ENCODE assay signal across 25 mouse cellular contexts in genomic region chr9:120416729-120417128, GRCm38 (mm10).
DNase-seq lines count a peak whose midpoint lies in the region; ATAC-seq and TF ChIP-seq lines count a peak whose summit lies in the region.
"Had no signal": no experiment of that assay in that cellular context is flagged by ENCODE, and none has a peak within 500 bp of the region (broad histone marks: within the 10 kb centered on the region; RNA-seq: fewer than 3 reads in every experiment).

No protein-coding gene starts in this region.

- DNase-seq in embryonic facial prominence, embryonic 14.5 days (ENCODE audit: low spot score) = peak; percentile 18
- no peak for DNase-seq in embryonic facial prominence, embryonic 10.5 days (ENCODE audit: low spot score)
- DNase-seq in hindbrain, postnatal 0 days (ENCODE audit: low spot score) = no peak
- no peak for DNase-seq in hindbrain, embryonic 10.5 days (ENCODE audit: low spot score)
- DNase-seq in liver, postnatal 0 days = no peak
- DNase-seq in embryo, embryonic 11 days = no peak
- DNase-seq: adrenal gland, adult 8-10 months; cerebellum, adult 8-10 months; cerebellum, postnatal 25 days; heart, postnatal 10 days; kidney, adult 8-10 months; kidney, postnatal 10 days; left cerebral cortex, postnatal 4 days; liver; spleen, adult 18-20 months; thymus, postnatal 14 days had no signal

- no peak overlapping the region for H3K9ac ChIP-seq in embryonic facial prominence, embryonic 14.5 days (ENCODE audit: low read depth, low read length)
- H3K9ac ChIP-seq in hindbrain, postnatal 0 days (replicated peaks; ENCODE audit: low read length) = no peak overlapping the region
- H3K9ac ChIP-seq in liver, postnatal 0 days (replicated peaks) = no peak overlapping the region
- no peak overlapping the region for H3K9ac ChIP-seq in liver, embryonic 12.5 days
- H3K9ac ChIP-seq: embryonic facial prominence, embryonic 12.5 days; forebrain, embryonic 15.5 days; heart, embryonic 13.5 days; liver, embryonic 15.5 days; lung, embryonic 15.5 days had no signal

- H3K9me3 ChIP-seq in embryonic facial prominence, embryonic 14.5 days (ENCODE audit: control insufficient read depth, low read length) = no peaks in the 10 kb centered on the region
- no peaks in the 10 kb centered on the region for H3K9me3 ChIP-seq in embryonic facial prominence, embryonic 10.5 days
- H3K9me3 ChIP-seq in hindbrain, postnatal 0 days (ENCODE audit: low read length) = no peaks in the 10 kb centered on the region
- H3K9me3 ChIP-seq in hindbrain, embryonic 10.5 days = no peaks in the 10 kb centered on the region
- H3K9me3 ChIP-seq in liver, postnatal 0 days (ENCODE audit: low read length) = no peaks in the 10 kb centered on the region
- no peaks in the 10 kb centered on the region for H3K9me3 ChIP-seq in liver, embryonic 12.5 days (replicated peaks)
- H3K9me3 ChIP-seq: embryonic facial prominence, embryonic 12.5 days; forebrain, embryonic 15.5 days; heart, embryonic 13.5 days; liver, embryonic 15.5 days; lung, embryonic 15.5 days had no signal

- TF ChIP-seq CTCF in hindbrain, postnatal 0 days (IDR thresholded peaks at IDR 0.05; ENCODE audit: low read depth) = no peak
- TF ChIP-seq CTCF in liver, postnatal 0 days (IDR thresholded peaks at IDR 0.05; ENCODE audit: low read depth) = no peak

- no peaks in the 10 kb centered on the region for H3K4me1 ChIP-seq in embryonic facial prominence, embryonic 14.5 days (ENCODE audit: control insufficient read depth, insufficient read depth, low read length)
- no peaks in the 10 kb centered on the region for H3K4me1 ChIP-seq in embryonic facial prominence, embryonic 10.5 days
- H3K4me1 ChIP-seq in hindbrain, postnatal 0 days (ENCODE audit: insufficient read depth, low read length) = no peaks in the 10 kb centered on the region
- H3K4me1 ChIP-seq in hindbrain, embryonic 10.5 days (replicated peaks) = no peaks in the 10 kb centered on the region
- no peaks in the 10 kb centered on the region; the same call in 1 of the 2 replicates for H3K4me1 ChIP-seq in liver, postnatal 0 days (ENCODE audit: insufficient read depth)
- H3K4me1 ChIP-seq in liver, embryonic 12.5 days = no peaks in the 10 kb centered on the region
- H3K4me1 ChIP-seq: embryonic facial prominence, embryonic 12.5 days; heart, embryonic 13.5 days; liver, embryonic 15.5 days; lung, embryonic 15.5 days had no signal

- no peaks in the 10 kb centered on the region for H3K27me3 ChIP-seq in embryonic facial prominence, embryonic 14.5 days (replicated peaks; ENCODE audit: control insufficient read depth, insufficient read depth, low read length)
- no peaks in the 10 kb centered on the region for H3K27me3 ChIP-seq in embryonic facial prominence, embryonic 10.5 days (replicated peaks; ENCODE audit: low read depth, poor library complexity, severe bottlenecking)
- H3K27me3 ChIP-seq in hindbrain, postnatal 0 days (ENCODE audit: insufficient read depth, low read length) = no peaks in the 10 kb centered on the region
- no peaks in the 10 kb centered on the region for H3K27me3 ChIP-seq in hindbrain, embryonic 10.5 days (ENCODE audit: insufficient read depth, poor library complexity, severe bottlenecking)
- no peaks in the 10 kb centered on the region for H3K27me3 ChIP-seq in liver, postnatal 0 days (ENCODE audit: insufficient read depth, low read length)
- H3K27me3 ChIP-seq in liver, embryonic 12.5 days (replicated peaks) = peaks cover 4% of the 10 kb centered on the region; the same call in 1 of the 2 replicates
- H3K27me3 ChIP-seq: embryonic facial prominence, embryonic 12.5 days; forebrain, embryonic 15.5 days; lung, embryonic 15.5 days had no signal

- no peak for TF ChIP-seq EP300 in liver, postnatal 0 days (IDR thresholded peaks at IDR 0.05; ENCODE audit: low read depth)

- 64% methylated on average over 5 of the region's 5 CpGs for WGBS in embryonic facial prominence, embryonic 14.5 days
- WGBS in embryonic facial prominence, embryonic 10.5 days = 83% methylated on average over 5 of the region's 5 CpGs
- 67% methylated on average over 5 of the region's 5 CpGs for WGBS in hindbrain, postnatal 0 days
- WGBS in hindbrain, embryonic 10.5 days = 87% methylated on average over 5 of the region's 5 CpGs
- WGBS in liver, postnatal 0 days (ENCODE audit: insufficient replicate concordance) = 76% methylated on average over 5 of the region's 5 CpGs
- WGBS in liver, embryonic 12.5 days (ENCODE audit: insufficient replicate concordance) = 67% methylated on average over 5 of the region's 5 CpGs

- ATAC-seq in embryonic facial prominence, embryonic 14.5 days (ENCODE audit: low read depth) = no peak
- ATAC-seq in hindbrain, postnatal 0 days = no peak
- peak; percentile 69 for ATAC-seq in liver, postnatal 0 days
- ATAC-seq in liver, embryonic 12.5 days = no peak
- peak; percentile 35 for ATAC-seq in megakaryocyte progenitor cell, adult 5-6 weeks (replicated peaks; ENCODE audit: poor library complexity)
- ATAC-seq: forebrain, embryonic 15.5 days; intestine, embryonic 16.5 days had no signal

- no peak overlapping the region for H3K4me3 ChIP-seq in embryonic facial prominence, embryonic 14.5 days (ENCODE audit: low read depth, low read length)
- H3K4me3 ChIP-seq in embryonic facial prominence, embryonic 10.5 days = no peak overlapping the region
- no peak overlapping the region for H3K4me3 ChIP-seq in hindbrain, postnatal 0 days (ENCODE audit: low read length)
- H3K4me3 ChIP-seq in hindbrain, embryonic 10.5 days = no peak overlapping the region
- no peak overlapping the region for H3K4me3 ChIP-seq in liver, postnatal 0 days (ENCODE audit: low read depth, low read length)
- no peak overlapping the region for H3K4me3 ChIP-seq in liver, embryonic 12.5 days
- H3K4me3 ChIP-seq: embryonic facial prominence, embryonic 12.5 days; forebrain, embryonic 15.5 days; heart, embryonic 13.5 days; liver, embryonic 15.5 days; lung, embryonic 15.5 days; megakaryocyte, embryonic 14.5 days had no signal

- no peak overlapping the region for H3K4me2 ChIP-seq in embryonic facial prominence, embryonic 14.5 days (ENCODE audit: low read depth, low read length)
- H3K4me2 ChIP-seq in hindbrain, postnatal 0 days (ENCODE audit: low read depth, low read length) = no peak overlapping the region
- no peak overlapping the region for H3K4me2 ChIP-seq in liver, postnatal 0 days (ENCODE audit: low read depth, low read length)
- no peak overlapping the region for H3K4me2 ChIP-seq in liver, embryonic 12.5 days
- H3K4me2 ChIP-seq: embryonic facial prominence, embryonic 12.5 days; forebrain, embryonic 15.5 days; heart, embryonic 13.5 days; liver, embryonic 15.5 days; lung, embryonic 15.5 days had no signal

- H3K36me3 ChIP-seq in embryonic facial prominence, embryonic 14.5 days (ENCODE audit: control insufficient read depth, insufficient read depth, low read length) = no peaks in the 10 kb centered on the region
- H3K36me3 ChIP-seq in embryonic facial prominence, embryonic 10.5 days (replicated peaks) = no peaks in the 10 kb centered on the region
- H3K36me3 ChIP-seq in hindbrain, postnatal 0 days (ENCODE audit: insufficient read depth, low read length) = no peaks in the 10 kb centered on the region
- no peaks in the 10 kb centered on the region for H3K36me3 ChIP-seq in hindbrain, embryonic 10.5 days
- H3K36me3 ChIP-seq in liver, postnatal 0 days (replicated peaks; ENCODE audit: insufficient read depth, low read length) = no peaks in the 10 kb centered on the region
- no peaks in the 10 kb centered on the region for H3K36me3 ChIP-seq in liver, embryonic 12.5 days
- H3K36me3 ChIP-seq: embryonic facial prominence, embryonic 12.5 days; forebrain, embryonic 15.5 days; heart, embryonic 13.5 days; liver, embryonic 15.5 days; lung, embryonic 15.5 days had no signal

- H3K27ac ChIP-seq in embryonic facial prominence, embryonic 14.5 days (replicated peaks; ENCODE audit: low read depth, low read length) = no peak overlapping the region
- no peak overlapping the region for H3K27ac ChIP-seq in embryonic facial prominence, embryonic 10.5 days (replicated peaks)
- H3K27ac ChIP-seq in hindbrain, postnatal 0 days = peak overlapping the region; percentile 20; the same call in 1 of the 2 replicates
- H3K27ac ChIP-seq in hindbrain, embryonic 10.5 days = no peak overlapping the region
- no peak overlapping the region for H3K27ac ChIP-seq in liver, postnatal 0 days (ENCODE audit: low read depth)
- H3K27ac ChIP-seq in liver, embryonic 12.5 days = no peak overlapping the region
- H3K27ac ChIP-seq: embryonic facial prominence, embryonic 12.5 days; forebrain, embryonic 15.5 days; heart, embryonic 13.5 days; lung, embryonic 15.5 days had no signal

Comparison
In these comparisons a context has a peak if more than half of its experiments do, and no peak if none do; other contexts are left out.
1. ATAC-seq: peak in liver, postnatal 0 days (single experiment) and megakaryocyte progenitor cell, adult 5-6 weeks (single experiment); none in embryonic facial prominence, embryonic 14.5 days (single experiment), hindbrain, postnatal 0 days (single experiment) and liver, embryonic 12.5 days (single experiment).